19 mouse cellular contexts compared by ENCODE assay signal in genomic region chr6:24732945-24733344, GRCm38 (mm10). TPM values are rescaled to one million over a fixed set of nuclear protein-coding genes. Genes with fewer than 3 reads are reported as not detected.
DNase-seq lines count a peak whose midpoint lies in the region; TF ChIP-seq lines count a peak whose summit lies in the region.
"Had no signal": no experiment of that assay in that cellular context is flagged by ENCODE, and none has a peak within 500 bp of the region (broad histone marks: within the 10 kb centered on the region; RNA-seq: fewer than 3 reads in every experiment).

TSS of gene Hyal6 (plus strand) at chr6:24733245.

- H3K27me3 ChIP-seq in testis, adult 2 months (ENCODE audit: control insufficient read depth, insufficient read depth, low read length), result no peaks in the 10 kb centered on the region
- H3K27me3 ChIP-seq: CH12.LX had no signal

- H3K4me3 ChIP-seq in testis, adult 2 months (ENCODE audit: control insufficient read depth, low read depth, low read length), result peak within 1 kb of the TSS; percentile 80

- no peak for TF ChIP-seq POLR2A in testis, adult 2 months (IDR thresholded peaks at IDR 0.05; ENCODE audit: control insufficient read depth, low read depth, low read length)

- no peak for TF ChIP-seq CTCF in testis, adult 2 months (IDR thresholded peaks at IDR 0.05; ENCODE audit: control insufficient read depth, insufficient read depth, insufficient replicate concordance, low read depth, low read length)

- DNase-seq in testis, postnatal 10 days (ENCODE audit: low spot score), result no peak
- DNase-seq: adrenal gland, adult 2 months; adrenal gland, adult 8-10 months; adrenal gland, postnatal 10 days; adrenal gland, postnatal 14 days; adrenal gland, postnatal 25 days; adrenal gland, postnatal 36 days; B cell, adult 2 months; cerebellum, adult 11 months; cerebellum, adult 11-12 months; cerebellum, adult 18-20 months; cerebellum, adult 2 months had no signal

- H3K4me1 ChIP-seq in testis, adult 2 months (ENCODE audit: control insufficient read depth, insufficient read depth, low read length), result no peaks in the 10 kb centered on the region; the same call in none of the 2 replicates

- no peak within 1 kb of the TSS for H3K27ac ChIP-seq in testis, adult 2 months (ENCODE audit: control insufficient read depth, insufficient read depth, low read depth, low read length)

- H3K36me3 ChIP-seq in testis, adult 2 months (ENCODE audit: control insufficient read depth, insufficient read depth, low read length), result no peaks in the 10 kb centered on the region
- H3K36me3 ChIP-seq: G1E had no signal

RNA-seq across cellular contexts. Expression of gene Hyal6, which starts in this region (rescaled TPM):
- 11.6 and 16.0 TPM in 2 replicates for polyA plus RNA-seq in testis, adult 2 months (2012; rRNA removed)
- polyA plus RNA-seq: activated CD4-positive, CD25-positive, alpha-beta regulatory T cell, adult 4 months; adrenal gland, adult 2 months; brain, embryonic 14.5 days; CD4-positive, CD25-positive, alpha-beta regulatory T cell, adult 4 months; cerebellum, adult 2 months; G1E; Patski had no signal
